In genomic region chr10:127661291-127661914, GRCm38 (mm10) we compare ENCODE assay signal across 8 mouse cellular contexts. TPM values are rescaled to one million over a fixed set of nuclear protein-coding genes. Genes with fewer than 3 reads are reported as not detected.
DNase-seq lines count a peak whose midpoint lies in the region; ATAC-seq and TF ChIP-seq lines count a peak whose summit lies in the region.

No protein-coding gene starts in this region.

- DNase-seq in cerebellum, adult 11-12 months: peak; percentile 64
- no peak for DNase-seq in CH12.LX (ENCODE audit: extremely low read depth)
- peak; percentile 58 for DNase-seq in kidney, postnatal 14 days
- no peak for DNase-seq in midbrain, embryonic 14.5 days
- DNase-seq in left cerebral cortex, adult 11 months (ENCODE audit: low spot score): no peak
- no peak for DNase-seq in urinary bladder, postnatal 25 days (ENCODE audit: low spot score)

- ATAC-seq in cerebellum, adult (ENCODE audit: insufficient number of reproducible peaks, low FRiP score, low TSS enrichment): no peak
- ATAC-seq in heart, embryonic 14.5 days (ENCODE audit: insufficient number of reproducible peaks, insufficient read depth, low FRiP score, low read depth): no peak
- ATAC-seq in midbrain, embryonic 14.5 days (ENCODE audit: low FRiP score, low TSS enrichment): no peak

- H3K4me2 ChIP-seq in CH12.LX (ENCODE audit: insufficient read depth, low read depth, poor library complexity, severe bottlenecking): no peak overlapping the region
- peak overlapping the region; percentile 71 for H3K4me2 ChIP-seq in heart, embryonic 14.5 days (ENCODE audit: low read length)
- H3K4me2 ChIP-seq in midbrain, embryonic 14.5 days (ENCODE audit: low read length): peak overlapping the region; percentile 10; the same call in 1 of the 2 replicates

- no peak for TF ChIP-seq RAD21 in CH12.LX (IDR thresholded peaks at IDR 0.05; ENCODE audit: low read depth, low read length)

- TF ChIP-seq EP300 in CH12.LX (IDR thresholded peaks at IDR 0.05; ENCODE audit: low read length): no peak

- H3K36me3 ChIP-seq in CH12.LX (replicated peaks in 1 of 2; ENCODE audit: control insufficient read depth in 1 of 2, insufficient read depth in 1 of 2, low read length in 1 of 2): peaks cover 35 to 61% of the 10 kb centered on the region in 2 experiments
- peaks cover 68% of the 10 kb centered on the region for H3K36me3 ChIP-seq in heart, embryonic 14.5 days (ENCODE audit: control insufficient read depth, insufficient read depth, low read length)
- H3K36me3 ChIP-seq in midbrain, embryonic 14.5 days (ENCODE audit: control insufficient read depth, insufficient read depth, low read length): no peaks in the 10 kb centered on the region

- H3K27me3 ChIP-seq in CH12.LX (replicated peaks): peaks cover 13% of the 10 kb centered on the region
- no peaks in the 10 kb centered on the region for H3K27me3 ChIP-seq in heart, embryonic 14.5 days (ENCODE audit: control insufficient read depth, insufficient read depth, low read length)
- peaks cover 60% of the 10 kb centered on the region for H3K27me3 ChIP-seq in midbrain, embryonic 14.5 days (ENCODE audit: control insufficient read depth, insufficient read depth, low read length)

- WGBS in heart, embryonic 14.5 days: 20% methylated on average over 14 of the region's 14 CpGs
- WGBS in midbrain, embryonic 14.5 days: 21% methylated on average over 14 of the region's 14 CpGs

- dilution Hi-C loops in CH12.LX (cut with MboI; ENCODE audit: extremely low pct_ligation_motif_present, extremely low pct_unique_long_range_greater_than_20kb, low sequenced_read_pairs): no loop called here

- TF ChIP-seq CTCF in CH12.LX (conservative IDR thresholded peaks at IDR 0.05 in 1 of 2, IDR thresholded peaks at IDR 0.05 in 1 of 2; ENCODE audit: low read depth in 2 of 2, low read length in 2 of 2): no peak

- TF ChIP-seq POLR2A in CH12.LX (IDR thresholded peaks at IDR 0.05; ENCODE audit: low read depth, low read length): no peak

- peak overlapping the region in 1 of 3 experiments; percentile 37 for H3K4me3 ChIP-seq in CH12.LX (replicated peaks in 1 of 3; ENCODE audit: low read depth in 2 of 3, low read length in 2 of 3, poor library complexity in 1 of 3)
- H3K4me3 ChIP-seq in heart, embryonic 14.5 days (ENCODE audit: control insufficient read depth in 1 of 2, insufficient read depth in 1 of 2, low read depth in 1 of 2, low read length in 2 of 2): peak overlapping the region; percentile 21 to 36
- H3K4me3 ChIP-seq in midbrain, embryonic 14.5 days (replicated peaks; ENCODE audit: low read depth, low read length): no peak overlapping the region

- H3K4me1 ChIP-seq in CH12.LX (ENCODE audit: control insufficient read depth in 1 of 2, insufficient read depth in 2 of 2): peaks cover 14 to 58% of the 10 kb centered on the region in 2 experiments
- H3K4me1 ChIP-seq in heart, embryonic 14.5 days (ENCODE audit: control insufficient read depth in 2 of 2, insufficient read depth in 2 of 2, low read length in 2 of 2): peaks cover 27 to 50% of the 10 kb centered on the region in 2 experiments
- peaks cover 8% of the 10 kb centered on the region; the same call in 1 of the 2 replicates for H3K4me1 ChIP-seq in midbrain, embryonic 14.5 days (ENCODE audit: control insufficient read depth, insufficient read depth, low read length)

- no peaks in the 10 kb centered on the region for H3K79me2 ChIP-seq in CH12.LX (replicated peaks; ENCODE audit: control insufficient read depth, extremely low read depth, insufficient read depth, poor library complexity, severe bottlenecking)

- peak overlapping the region; percentile 46; the same call in 1 of the 2 replicates for H3K27ac ChIP-seq in CH12.LX (ENCODE audit: insufficient read depth, low read depth)
- H3K27ac ChIP-seq in heart, embryonic 14.5 days (replicated peaks in 1 of 2; ENCODE audit: control insufficient read depth in 1 of 2, insufficient read depth in 1 of 2, low read depth in 2 of 2, low read length in 2 of 2): peak overlapping the region; percentile 74 to 90
- H3K27ac ChIP-seq in midbrain, embryonic 14.5 days (replicated peaks; ENCODE audit: low read depth, low read length): no peak overlapping the region

- in situ Hi-C loops in CH12.LX (cut with MboI; ENCODE audit: low pct_ligation_motif_present, low pct_unique_long_range_greater_than_20kb, low sequenced_read_pairs): no loop called here

- no peaks in the 10 kb centered on the region for H3K9me3 ChIP-seq in CH12.LX (replicated peaks; ENCODE audit: low read length)
- H3K9me3 ChIP-seq in heart, embryonic 14.5 days (ENCODE audit: control insufficient read depth, low read length): no peaks in the 10 kb centered on the region
- H3K9me3 ChIP-seq in midbrain, embryonic 14.5 days (ENCODE audit: control insufficient read depth, low read length): no peaks in the 10 kb centered on the region

- H3K9ac ChIP-seq in CH12.LX (ENCODE audit: insufficient read depth, low read depth): no peak overlapping the region
- H3K9ac ChIP-seq in heart, embryonic 14.5 days (ENCODE audit: low read length): peak overlapping the region; percentile 72
- H3K9ac ChIP-seq in midbrain, embryonic 14.5 days (replicated peaks; ENCODE audit: low read length): no peak overlapping the region

TF ChIP-seq in CH12.LX, 34 proteins besides CTCF, POLR2A, EP300 and RAD21:
- no peak for TF ChIP-seq E2F4 (IDR thresholded peaks at IDR 0.05; ENCODE audit: insufficient replicate concordance, low read depth, low read length)
- no peak for TF ChIP-seq USF1 (IDR thresholded peaks at IDR 0.05; ENCODE audit: low read depth, low read length)
- TF ChIP-seq BHLHE40 (IDR thresholded peaks at IDR 0.05; ENCODE audit: low read depth, low read length): no peak
- TF ChIP-seq MXI1 (IDR thresholded peaks at IDR 0.05; ENCODE audit: low read depth, low read length): no peak
- TF ChIP-seq JUN (IDR thresholded peaks at IDR 0.05; ENCODE audit: insufficient read depth, low read depth, low read length): no peak
- no peak for TF ChIP-seq SMC3 (IDR thresholded peaks at IDR 0.05; ENCODE audit: low read depth, low read length)
- no peak for TF ChIP-seq ZC3H11A (IDR thresholded peaks at IDR 0.05; ENCODE audit: low read depth, low read length)
- no peak for TF ChIP-seq SIN3A (IDR thresholded peaks at IDR 0.05; ENCODE audit: low read length)
- TF ChIP-seq PAX5 (IDR thresholded peaks at IDR 0.05; ENCODE audit: low read length): no peak
- no peak for TF ChIP-seq MYC (IDR thresholded peaks at IDR 0.05; ENCODE audit: low read depth, low read length)
- TF ChIP-seq JUND (conservative IDR thresholded peaks at IDR 0.05; ENCODE audit: low read depth, low read length): no peak
- TF ChIP-seq MAFK (IDR thresholded peaks at IDR 0.05; ENCODE audit: insufficient replicate concordance, low read length): no peak
- no peak for TF ChIP-seq MAX (IDR thresholded peaks at IDR 0.05; ENCODE audit: low read length)
- TF ChIP-seq ZNF384 (IDR thresholded peaks at IDR 0.05; ENCODE audit: low read depth, low read length): no peak
- TF ChIP-seq CHD1 (IDR thresholded peaks at IDR 0.05; ENCODE audit: low read depth, low read length): no peak

RNA-seq across cellular contexts. Expression of gene Nemp1, which starts 5.3 kb away (rescaled TPM):
- total RNA-seq in CH12.LX (2012; rRNA removed) (12.5 and 13.2 TPM in 2 replicates), CH12.LX (2014; rRNA removed) (17.4 and 18.3 TPM in 2 replicates)
- 7.5 and 8.3 TPM in 2 replicates for polyA plus RNA-seq in CH12.LX (2012; ENCODE audit: insufficient read length, low read depth)
- polyA plus RNA-seq in heart, embryonic 14.5 days (2014; fragmentation: Nextera tagmentation; extraction: Ambion mirVana): 8.8 and 11.8 TPM in 2 replicates
- polyA plus RNA-seq in midbrain, embryonic 14.5 days (2014; fragmentation: Nextera tagmentation; extraction: Ambion mirVana): 2.6 and 3.5 TPM in 2 replicates

RNA-seq across cellular contexts. Expression of gene Nab2, which starts 7.0 kb away (rescaled TPM):
- total RNA-seq in CH12.LX (2012; rRNA removed): 10.0 and 13.9 TPM in 2 replicates
- 5.9 and 8.1 TPM in 2 replicates for total RNA-seq in CH12.LX (2014; rRNA removed)
- polyA plus RNA-seq in CH12.LX (2012; ENCODE audit: insufficient read length, low read depth): 9.2 and 10.8 TPM in 2 replicates
- 6.4 and 9.0 TPM in 2 replicates for polyA plus RNA-seq in heart, embryonic 14.5 days (2014; fragmentation: Nextera tagmentation; extraction: Ambion mirVana)
- polyA plus RNA-seq in midbrain, embryonic 14.5 days (2014; fragmentation: Nextera tagmentation; extraction: Ambion mirVana): 0.93 and 1.2 TPM in 2 replicates

RNA-seq across cellular contexts. Expression of gene Stat6, which starts 18.6 kb away (rescaled TPM):
- total RNA-seq in CH12.LX (2012; rRNA removed) (58.7 and 76.6 TPM in 2 replicates), CH12.LX (2014; rRNA removed) (64.0 and 71.5 TPM in 2 replicates)
- polyA plus RNA-seq in CH12.LX (2012; ENCODE audit: insufficient read length, low read depth): 62.9 and 72.1 TPM in 2 replicates
- polyA plus RNA-seq in heart, embryonic 14.5 days (2014; fragmentation: Nextera tagmentation; extraction: Ambion mirVana): 25.2 and 25.7 TPM in 2 replicates
- 1.4 and 4.0 TPM in 2 replicates for polyA plus RNA-seq in midbrain, embryonic 14.5 days (2014; fragmentation: Nextera tagmentation; extraction: Ambion mirVana)

RNA-seq across cellular contexts. Expression of gene Lrp1, which starts 40.5 kb away (rescaled TPM):
- total RNA-seq in CH12.LX (2012; rRNA removed) (16.5 and 51.2 TPM in 2 replicates), CH12.LX (2014; rRNA removed) (3.1 and 3.3 TPM in 2 replicates)
- polyA plus RNA-seq in CH12.LX (2012; ENCODE audit: insufficient read length, low read depth): 11.0 and 11.8 TPM in 2 replicates
- polyA plus RNA-seq in heart, embryonic 14.5 days (2014; fragmentation: Nextera tagmentation; extraction: Ambion mirVana): 29.4 and 31.2 TPM in 2 replicates
- 110 and 131 TPM in 2 replicates for polyA plus RNA-seq in midbrain, embryonic 14.5 days (2014; fragmentation: Nextera tagmentation; extraction: Ambion mirVana)

RNA-seq across cellular contexts. Expression of gene Myo1a, which starts 43.6 kb away (rescaled TPM):
- total RNA-seq in CH12.LX (2012; rRNA removed): 1.8 and 2.3 TPM in 2 replicates
- total RNA-seq in CH12.LX (2014; rRNA removed): 0.08 and 0.24 TPM in 2 replicates
- 0.36 and 0.45 TPM in 2 replicates for polyA plus RNA-seq in CH12.LX (2012; ENCODE audit: insufficient read length, low read depth)
- 0.12 TPM in 1 of 2 replicates, not detected in the other for polyA plus RNA-seq in heart, embryonic 14.5 days (2014; fragmentation: Nextera tagmentation; extraction: Ambion mirVana)
- 0.62 TPM in 1 of 2 replicates, not detected in the other for polyA plus RNA-seq in midbrain, embryonic 14.5 days (2014; fragmentation: Nextera tagmentation; extraction: Ambion mirVana)

Comparison
In these comparisons a context has a peak if more than half of its experiments do, and no peak if none do; other contexts are left out.
1. DNase-seq: peak in cerebellum, adult 11-12 months (single experiment) and kidney, postnatal 14 days (single experiment); none in CH12.LX (single experiment), midbrain, embryonic 14.5 days (single experiment), left cerebral cortex, adult 11 months (single experiment) and urinary bladder, postnatal 25 days (single experiment).